Mouse (Mus musculus) layer of hippocampus, adult 8-10 months (tissue): ENCODE results near the gene Kdf1. TPM values are rescaled to one million over a fixed set of nuclear protein-coding genes. Genes with fewer than 3 reads are reported as not detected.
A peak's percentile ranks its signal among the peaks of the same experiment; 100 is the strongest.
"Not testable (repeated sequence)": the region's sequence is repeated elsewhere in the genome, so short reads cannot be mapped to it uniquely, and the experiment has no call there.

Experiments
- DNase-seq, 2 experiments: peaks; one replicate each; pipeline ENCODE4 v3.0.0; 2022; ENCODE audit warnings: low spot score in 2 of 2
- total RNA-seq, 4 experiments: library from RNA; stranded (reverse); gene quantifications; 2 replicates each; pipeline ENCODE4 v1.2.4; 2022

Kdf1 gene
- total RNA-seq, 4 experiments from 2014 or later = 0.45 to 2.0 (median 1.2) TPM

DNA sequence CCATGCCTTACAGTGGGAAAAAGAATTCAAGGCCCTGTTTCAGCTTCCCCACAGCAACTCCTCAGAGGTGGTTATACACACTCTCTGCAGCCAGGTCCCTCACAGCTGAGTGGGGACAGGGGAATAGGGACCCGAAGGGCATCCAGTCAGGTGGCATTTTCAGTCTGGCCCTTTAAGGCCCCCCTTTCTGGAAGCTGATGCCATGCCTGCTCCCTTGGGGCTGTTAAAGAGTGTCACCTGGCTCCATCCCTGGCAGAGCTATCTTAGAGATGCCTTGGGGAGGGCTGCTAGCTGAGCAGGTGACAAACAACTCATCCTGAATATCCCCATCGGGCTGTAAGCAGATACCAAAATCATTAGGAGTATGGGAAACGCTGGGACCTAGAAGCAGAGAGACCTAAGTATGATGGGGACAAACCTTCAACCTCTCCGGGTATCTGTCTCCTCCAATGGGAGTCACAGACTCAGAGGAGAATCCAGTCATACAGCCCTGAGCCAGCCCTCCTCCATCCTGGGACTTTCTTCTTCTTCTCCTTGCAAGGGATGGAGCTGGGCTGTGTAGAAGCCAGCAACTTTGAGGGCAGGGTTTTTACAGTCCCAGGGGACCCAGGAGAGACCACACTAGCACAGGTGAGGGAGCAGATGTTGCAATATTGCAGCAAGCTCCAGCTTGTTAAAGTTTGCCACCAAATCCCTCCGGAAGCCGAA is 21.9 kb upstream of the Kdf1 start:
- no peak for DNase-seq

DNA sequence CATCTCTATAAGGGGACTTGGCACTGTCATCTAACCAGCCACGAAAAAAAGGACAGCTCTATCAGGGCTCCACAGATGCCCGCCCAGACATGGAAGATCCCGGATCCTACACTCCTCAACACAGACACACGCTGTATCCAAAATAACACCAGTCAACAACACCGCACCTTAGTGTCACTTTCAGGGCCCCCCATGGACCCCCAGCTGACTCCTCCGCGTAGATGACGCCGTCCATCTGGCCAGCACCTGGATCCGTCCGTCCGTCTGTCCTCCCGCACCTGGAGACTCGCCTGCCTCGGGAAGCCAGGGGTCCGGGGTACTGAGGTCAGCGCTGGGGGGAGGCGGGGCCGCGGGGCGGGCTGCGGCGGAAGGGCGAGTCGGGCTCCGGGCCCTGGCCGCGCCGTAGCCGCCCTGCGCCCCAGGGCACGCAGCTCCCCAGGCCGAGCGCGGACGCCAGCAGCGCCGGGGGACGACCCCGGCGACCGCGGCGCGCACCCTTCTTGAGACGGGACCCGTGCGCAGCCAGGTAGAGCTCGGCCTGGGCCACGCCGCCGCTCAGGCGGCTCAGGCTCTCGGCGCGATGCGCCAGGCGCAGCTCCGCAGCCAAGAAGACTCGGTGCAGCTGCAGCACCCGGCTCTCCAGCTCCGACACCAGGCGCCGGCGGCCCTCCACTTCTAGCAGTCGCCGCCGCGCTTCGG is 21.2 kb upstream of the Kdf1 start:
- no peak for DNase-seq

DNA sequence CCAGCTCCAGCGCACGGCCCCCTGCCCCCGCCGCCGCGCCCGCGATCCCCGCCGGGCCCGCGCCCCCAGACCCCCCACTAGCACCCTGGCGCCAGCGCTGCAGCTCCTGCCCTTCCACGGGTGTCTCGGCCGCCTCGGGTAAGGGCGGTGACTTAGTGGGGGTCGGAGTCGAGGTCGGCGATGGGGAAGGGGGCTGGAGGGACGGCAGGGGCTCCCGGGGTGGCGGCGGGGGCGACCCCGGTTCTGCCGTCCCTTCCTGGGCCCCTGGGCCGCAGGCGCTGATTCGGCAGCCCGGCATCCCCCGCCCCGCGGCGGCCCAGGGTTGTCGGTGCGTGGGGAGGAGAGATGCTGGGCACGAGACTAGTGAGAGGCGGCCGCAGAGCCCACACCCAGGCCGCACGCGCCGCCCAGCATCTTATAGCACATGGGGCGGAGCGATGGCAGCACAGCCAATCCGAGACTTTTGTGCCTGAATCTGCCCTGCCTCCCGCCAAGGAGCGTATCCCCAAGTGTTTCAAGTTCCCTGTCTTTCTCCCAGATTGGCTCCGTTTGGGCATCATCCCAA is 20.5 kb upstream of the Kdf1 start, which contains the start of gene Trnp1:
Gene Trnp1, minus strand, starts transcription at position 391 of the 565 bp plus-strand sequence.
- DNase-seq = peak; percentile 86 to 87

DNA sequence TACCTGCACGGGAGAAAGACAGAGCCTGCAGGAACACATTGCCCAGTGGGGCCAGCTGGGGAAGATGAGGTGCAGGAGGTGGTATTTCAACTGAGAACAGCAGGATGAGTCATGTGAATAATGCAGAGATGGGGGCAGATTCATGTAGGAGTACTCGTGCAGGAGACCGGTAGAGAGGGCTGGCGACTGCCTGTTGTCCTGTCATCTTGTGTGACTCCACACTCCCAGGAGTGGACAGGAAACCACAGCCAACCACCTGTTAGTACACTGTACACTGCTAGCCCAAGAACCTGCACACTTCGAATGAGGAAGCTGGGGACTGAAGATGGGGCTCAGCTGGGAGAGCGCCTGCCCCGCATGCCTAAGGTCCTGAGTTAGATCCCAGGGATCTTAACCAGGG is 17.2 kb upstream of the Kdf1 start:
- no peak for DNase-seq

DNA sequence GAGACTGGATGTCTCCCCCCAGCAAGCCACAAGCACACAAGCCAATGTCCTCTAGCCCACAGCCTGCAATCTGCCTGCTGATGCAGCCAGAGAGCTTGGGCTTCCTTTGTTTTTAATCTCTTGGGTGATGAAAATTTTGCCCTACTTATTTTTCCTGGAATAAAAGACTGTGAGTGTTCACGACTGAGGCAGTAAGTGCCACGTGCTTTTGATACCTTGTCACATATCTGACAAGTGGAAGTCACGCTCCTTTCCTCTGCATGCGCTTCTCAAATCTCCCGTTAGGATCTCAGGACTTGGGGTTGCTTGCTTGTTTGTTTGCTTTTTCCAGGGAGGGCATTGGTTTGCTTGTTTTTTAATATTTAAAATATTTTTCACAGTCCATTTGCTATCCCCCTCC is 14.5 kb upstream of the Kdf1 start:
- DNase-seq = no peak

DNA sequence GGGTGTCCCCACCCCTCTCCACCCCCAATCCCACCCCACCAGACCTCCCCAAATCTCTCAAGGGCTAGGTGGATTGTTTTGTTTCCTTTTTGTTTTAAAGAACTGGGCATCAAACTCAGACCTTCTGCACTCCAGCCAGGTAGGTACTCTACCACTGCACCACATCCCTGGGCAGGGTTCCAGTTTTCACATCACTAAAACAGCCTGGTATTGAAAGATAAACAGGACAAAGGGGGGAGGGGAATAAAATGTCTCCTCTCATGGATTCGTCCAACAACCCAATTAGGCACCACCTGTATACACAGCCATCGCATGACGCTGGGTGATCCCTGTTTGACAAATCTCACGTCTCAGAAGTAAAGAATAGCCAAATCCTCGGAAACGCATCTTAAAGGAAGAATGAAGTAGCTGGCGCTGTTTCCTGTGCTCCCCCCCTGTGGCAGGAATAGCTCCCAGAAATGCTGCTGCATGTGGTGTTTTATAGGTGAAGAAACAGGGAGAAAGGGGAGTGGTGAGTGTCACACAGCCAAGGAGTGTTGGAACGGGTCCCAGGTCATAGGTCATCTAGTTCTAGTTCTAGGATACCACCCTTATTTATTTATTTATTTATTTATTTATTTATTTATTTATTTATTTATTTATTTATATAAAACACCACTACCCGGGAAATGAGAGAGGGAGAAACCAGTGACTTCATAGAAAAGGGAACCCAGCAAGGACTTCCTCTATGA is 13.8 kb upstream of the Kdf1 start:
- no peak for DNase-seq

DNA sequence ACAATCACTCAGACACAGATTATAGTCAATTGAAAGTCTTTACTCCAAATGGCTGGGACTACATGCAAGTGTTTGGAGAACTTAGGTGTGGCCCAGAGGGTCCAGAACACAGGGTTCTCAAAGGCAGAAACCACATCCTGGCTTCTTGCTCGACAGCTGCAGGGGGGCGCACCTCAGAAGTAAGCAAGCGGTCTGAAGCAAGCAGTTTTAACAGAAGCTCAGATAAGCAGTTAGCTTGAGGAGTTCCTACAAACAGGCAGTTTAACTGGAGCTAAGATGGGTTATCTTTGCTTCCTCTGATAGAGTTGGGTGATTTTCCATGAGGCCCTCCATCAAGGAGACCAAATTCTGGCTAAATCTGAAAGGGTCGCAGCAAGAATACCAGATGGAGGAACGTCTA is 12.2 kb upstream of the Kdf1 start:
- DNase-seq = no peak

DNA sequence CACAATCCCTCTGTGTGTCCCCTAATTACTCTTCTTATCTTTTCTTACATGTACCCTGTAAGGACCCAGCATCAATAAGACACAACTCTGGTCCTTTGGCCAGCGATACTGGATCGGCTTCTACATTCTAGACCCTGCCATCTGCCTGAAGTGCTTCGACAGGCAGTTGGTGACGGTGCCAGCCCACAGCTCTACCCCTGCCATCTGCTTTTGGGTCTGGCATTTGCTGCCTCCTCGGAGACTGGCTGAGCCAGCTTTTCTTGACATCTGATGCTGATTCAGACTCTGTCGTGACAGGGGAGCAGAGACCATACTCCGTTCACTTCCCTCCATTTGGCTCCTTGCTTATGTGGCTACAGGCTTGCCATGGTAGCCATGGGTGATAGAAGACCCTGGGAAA is 9.8 kb upstream of the Kdf1 start:
- peak; percentile 77 for DNase-seq

DNA sequence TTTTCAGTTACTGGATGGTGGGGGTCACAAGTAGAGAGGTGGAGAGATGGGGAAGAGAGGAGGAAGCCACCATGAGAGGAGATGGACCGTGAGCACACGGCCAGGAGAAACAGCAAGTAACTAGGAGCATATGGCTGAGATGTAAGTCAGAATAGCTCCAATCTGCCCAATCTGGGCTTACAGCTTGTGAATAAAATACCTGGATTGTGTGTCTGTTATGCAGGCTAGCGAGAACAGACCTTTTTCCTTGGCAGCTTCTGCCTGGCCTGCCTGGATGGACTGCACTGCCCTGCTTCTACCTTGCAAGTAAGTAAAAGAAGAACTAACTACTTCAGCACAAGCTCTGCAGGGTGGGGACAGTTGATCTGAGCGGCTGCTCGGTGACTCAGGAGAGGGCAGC is 7.7 kb upstream of the Kdf1 start:
- no peak for DNase-seq

DNA sequence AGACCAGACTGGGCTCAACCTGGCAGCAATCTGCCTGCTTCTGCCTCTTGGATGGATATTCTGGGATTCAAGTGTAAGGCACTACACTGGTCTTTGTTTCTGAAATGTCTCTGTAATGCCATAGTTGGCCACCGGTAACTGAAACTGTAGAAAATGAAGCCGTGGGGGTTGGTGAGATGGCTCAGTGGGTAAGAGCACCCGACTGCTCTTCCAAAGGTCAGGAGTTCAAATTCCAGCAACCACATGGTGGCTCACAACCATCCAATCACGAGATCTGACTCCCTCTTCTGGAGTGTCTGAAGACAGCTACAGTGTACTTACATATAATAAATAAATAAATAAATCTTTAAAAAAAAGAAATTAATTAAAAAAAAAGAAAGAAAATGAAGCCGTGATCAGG is 6.3 kb upstream of the Kdf1 start:
- DNase-seq = not testable (repeated sequence)

DNA sequence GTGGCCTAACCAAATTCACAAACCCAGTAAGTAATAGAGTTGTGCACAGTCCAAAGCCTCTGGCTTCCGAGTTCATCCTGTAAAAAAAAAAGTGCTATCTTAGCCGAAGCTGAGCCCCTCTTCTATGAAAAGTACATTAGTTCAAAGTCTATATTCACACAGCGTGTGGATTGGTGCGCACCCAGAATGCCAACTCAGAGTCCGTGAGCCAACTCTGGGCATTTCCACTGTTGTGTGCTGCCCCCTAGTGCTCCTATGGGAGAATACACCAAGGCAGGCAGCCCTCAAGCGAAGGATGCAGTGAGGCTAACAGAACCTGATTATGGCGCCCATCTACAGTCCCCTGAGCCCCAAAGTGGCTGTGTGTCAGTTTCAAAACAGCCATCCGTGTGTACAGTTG is 5.8 kb upstream of the Kdf1 start:
- peak in 1 of 2 experiments; percentile 82 for DNase-seq

DNA sequence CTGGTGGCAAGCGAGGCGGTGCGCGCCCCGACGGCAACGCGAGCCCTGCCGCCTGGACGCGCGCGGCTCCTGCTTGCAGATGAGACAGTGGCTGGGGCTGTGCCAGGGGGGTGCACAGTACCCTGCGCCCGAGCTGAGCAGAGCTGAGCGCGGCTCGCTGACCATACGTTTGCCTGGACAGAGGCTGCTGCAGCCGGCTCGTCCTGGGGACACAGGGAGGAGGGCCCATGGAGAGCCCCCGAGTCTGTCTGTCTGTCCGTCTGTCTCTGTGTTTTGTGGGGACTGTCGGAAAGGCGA is 554 bp downstream of the Kdf1 start:
- DNase-seq = no peak

DNA sequence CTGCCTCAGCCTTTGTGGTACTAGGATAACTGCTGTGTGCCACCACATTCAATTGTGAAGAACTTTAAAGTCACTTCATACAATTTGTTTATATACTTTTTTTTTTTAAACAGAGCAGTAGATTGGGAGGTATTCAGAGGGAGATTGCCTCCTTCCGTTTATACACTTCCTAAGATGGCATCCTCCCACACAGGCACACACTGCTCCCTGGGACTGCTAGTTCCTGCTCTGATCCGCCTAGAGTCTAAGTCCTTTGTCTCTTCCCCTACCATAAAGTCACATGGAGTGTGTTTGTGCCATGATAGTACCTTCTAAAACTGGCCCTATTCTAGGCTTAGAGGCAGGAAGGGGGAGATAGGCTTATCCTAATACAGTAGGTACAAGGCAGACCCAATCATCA is 2.7 kb downstream of the Kdf1 start:
- no peak for DNase-seq

DNA sequence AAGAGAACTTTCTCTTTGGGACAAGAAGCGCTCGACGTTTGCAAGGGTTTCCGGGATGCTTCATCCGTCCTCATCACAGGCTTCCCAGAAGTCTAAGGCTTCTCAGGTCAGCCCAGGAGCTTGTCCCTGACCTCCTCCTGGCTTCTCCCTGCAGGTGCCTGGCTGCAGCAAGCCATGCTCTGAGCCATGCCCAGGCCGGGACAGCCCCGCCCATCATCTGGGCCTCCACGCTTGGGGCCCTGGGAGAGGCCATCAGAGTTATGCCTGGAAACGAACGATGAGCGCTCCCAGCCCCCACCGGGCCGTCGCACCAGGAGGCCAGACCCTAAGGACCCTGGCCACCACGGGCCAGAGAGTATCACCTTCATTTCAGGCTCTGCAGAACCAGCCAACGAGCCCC is 9.0 kb downstream of the Kdf1 start:
- no peak for DNase-seq

DNA sequence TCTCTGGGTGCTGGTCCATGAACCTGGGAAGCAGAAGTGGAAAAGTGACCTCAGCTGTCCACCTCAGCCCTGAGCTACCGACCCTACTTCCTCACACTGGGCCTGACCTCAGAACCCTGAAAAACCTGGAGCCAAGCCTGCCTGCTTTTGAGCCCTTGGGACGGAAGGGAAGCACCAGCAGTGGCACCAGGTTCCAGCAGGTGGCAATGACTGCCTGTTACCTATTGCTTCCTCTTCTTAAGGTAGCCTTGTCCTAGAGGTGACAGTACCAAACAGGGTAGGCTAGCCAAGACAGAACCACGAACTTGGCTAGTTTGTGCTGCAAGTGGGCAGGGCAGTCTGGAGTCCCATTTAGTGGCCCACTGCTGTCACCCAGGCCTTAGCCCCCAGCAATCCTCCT is 14.0 kb downstream of the Kdf1 start:
- DNase-seq = no peak

DNA sequence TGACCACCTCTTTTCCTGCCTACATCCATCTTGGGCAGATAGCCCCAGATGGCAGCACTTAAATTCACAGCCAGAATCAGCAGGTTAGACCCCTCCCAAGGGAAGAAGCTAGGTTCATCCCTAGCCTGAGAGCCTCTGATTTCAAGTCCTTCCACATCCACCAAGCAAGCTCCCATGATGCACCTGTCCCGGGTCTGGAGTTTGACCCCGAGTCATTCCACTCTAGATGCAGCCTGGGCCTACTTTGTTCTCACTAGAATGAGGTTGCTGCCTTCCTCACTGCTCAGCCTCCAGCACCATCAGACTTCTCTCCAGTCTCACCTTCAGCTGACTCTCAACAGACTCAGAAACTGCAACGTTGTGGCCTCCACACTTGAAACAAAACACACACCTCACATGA is 17.3 kb downstream of the Kdf1 start:
- no peak for DNase-seq

DNA sequence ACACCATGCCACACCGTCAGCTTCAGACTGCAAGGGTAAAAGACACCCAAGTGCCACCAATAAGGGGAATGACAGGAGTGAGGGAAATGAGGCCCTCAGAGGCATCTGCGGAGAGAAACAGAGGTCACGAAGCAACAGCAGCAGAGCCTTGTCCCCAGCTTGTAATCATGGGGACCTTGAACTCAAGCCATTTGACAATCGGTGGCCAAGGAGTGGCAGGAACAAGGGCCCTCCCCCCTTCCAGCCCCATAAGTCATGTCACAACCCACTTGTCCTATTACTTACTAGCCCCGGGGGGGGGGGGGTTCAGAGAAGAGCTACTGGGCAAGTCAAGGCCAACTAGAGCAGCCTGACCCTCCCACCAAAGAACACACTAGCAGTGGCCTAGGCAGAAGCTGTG is 17.9 kb downstream of the Kdf1 start:
- DNase-seq = no peak

DNA sequence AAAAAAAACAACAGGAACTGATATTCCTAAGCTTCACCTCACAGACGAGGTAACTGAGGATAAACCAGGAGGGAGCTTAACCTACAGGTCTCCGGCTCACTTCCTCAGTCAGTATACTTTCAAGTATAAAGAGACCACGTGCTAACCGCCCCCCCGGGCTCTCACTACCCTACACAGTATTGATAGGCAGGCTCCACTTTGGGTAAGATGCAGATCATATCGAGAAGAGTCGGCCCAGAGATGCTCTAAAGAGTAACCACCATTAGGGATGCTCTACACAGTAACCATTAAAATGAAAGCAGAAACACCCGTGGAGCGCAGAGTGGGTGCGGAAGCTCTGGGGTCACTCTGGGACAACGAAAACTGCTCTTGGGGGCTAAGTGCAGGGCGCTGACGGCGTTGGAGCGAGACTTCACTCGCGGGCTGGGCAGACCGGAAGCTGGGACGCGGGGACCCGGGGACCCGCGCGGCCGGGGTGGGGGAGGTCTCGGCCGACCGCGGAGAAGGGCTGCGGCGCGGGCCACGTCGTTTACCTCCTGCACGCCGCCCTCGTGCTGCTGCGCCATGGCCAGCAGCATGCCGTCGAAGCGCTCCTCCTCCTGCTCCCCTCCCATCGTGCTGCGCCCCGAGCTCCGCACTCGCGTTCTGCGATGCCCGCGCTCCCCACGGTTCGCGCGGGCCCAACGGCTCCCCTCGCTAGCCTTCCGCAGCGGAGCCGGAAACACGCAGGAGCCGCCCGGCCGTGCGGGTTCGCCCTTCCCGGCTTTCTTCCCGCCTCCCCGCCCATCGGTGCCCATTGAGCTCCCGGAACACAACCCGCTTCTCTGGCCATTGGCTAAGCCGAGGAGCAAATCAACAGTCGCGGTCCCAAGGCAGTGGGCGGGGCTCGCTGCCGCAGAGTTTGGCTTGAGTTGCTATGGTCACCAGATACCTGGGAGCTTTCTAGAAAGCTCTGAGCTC is 26.8 kb downstream of the Kdf1 start, which contains the start of gene Nudc:
Gene Nudc, minus strand, starts transcription at position 725 of the 960 bp plus-strand sequence.
- peak; percentile 93 to 94 for DNase-seq

DNA sequence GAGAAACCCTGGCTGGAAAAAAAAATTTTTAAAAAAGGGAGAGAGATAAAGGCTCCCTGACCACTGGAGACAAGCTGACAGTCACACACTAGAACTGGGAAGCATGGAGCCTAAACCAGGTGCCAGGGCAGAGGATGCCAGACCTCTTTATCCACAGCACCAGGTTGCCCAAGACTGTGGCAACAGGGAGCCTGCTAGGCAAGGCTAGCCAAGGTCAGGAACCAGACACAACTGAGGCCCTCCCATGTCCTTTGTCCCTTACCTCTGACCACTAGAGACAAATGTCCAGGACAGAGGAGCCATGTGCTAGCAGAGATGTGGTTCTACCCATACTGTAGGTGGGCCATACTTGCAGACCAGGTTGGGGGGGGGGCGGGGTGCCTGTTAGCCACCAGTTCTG is 33.3 kb downstream of the Kdf1 start:
- DNase-seq = no peak

DNA sequence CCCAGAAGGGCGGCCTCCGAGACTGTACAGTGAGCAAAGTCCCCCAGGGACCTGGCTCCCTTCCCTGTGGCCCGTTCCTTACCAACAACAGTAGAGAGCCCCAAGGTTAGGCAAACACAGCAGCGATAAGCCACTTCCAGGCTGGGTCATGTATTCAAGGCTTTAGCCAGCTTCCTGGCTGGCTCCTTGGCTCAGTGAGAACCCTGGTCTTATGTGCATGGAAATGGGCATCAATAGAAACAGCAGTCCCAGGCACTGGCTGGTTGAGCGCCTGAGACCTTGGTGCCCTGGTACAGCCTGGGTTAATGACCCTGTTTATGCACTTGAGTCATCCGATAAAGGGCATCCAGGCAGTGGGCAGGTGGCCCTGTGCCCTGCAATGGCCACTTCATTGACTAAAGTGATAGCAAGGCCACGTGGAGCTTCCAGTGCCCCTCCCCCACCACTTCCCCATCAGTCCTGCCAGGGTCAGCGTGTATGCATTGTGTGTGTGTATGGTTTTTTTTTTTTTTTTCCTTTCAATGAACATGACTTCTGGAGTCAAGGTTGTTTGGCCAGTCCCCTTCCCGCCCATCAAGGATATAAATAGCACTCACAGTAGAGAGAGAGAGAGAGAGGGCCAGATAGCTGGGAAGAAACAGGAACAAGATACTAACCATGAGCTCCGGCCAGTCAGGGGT is 34.1 kb downstream of the Kdf1 start, which contains the start of gene Nr0b2:
Gene Nr0b2, plus strand, starts transcription at position 609 of the 680 bp plus-strand sequence.
- DNase-seq = no peak
